22 mouse cellular contexts compared by ENCODE assay signal in the genomic region with DNA sequence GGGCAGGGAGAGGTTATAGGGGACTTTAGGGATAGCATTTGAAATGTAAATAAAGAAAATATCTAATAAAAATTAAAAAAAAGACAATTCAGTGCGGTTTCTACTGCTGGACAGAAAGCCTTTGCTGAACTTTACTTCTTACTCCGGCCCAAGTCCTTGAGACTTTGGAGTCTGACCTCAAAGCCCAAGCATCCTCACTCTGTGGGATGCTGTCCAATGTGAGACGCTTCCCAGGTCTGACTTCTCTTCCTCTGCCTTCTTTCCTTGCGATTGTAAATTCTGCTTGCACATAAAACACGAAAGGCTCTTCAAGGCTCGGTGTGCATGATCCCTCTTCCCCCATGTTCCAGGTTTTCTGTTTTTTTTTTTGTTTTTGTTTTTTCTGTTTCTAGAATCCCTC. TPM values are rescaled to one million over a fixed set of nuclear protein-coding genes. Genes with fewer than 3 reads are reported as not detected.
"Had no signal": no experiment of that assay in that cellular context is flagged by ENCODE, and none has a peak within 500 bp of the region (broad histone marks: within the 10 kb centered on the region; RNA-seq: fewer than 3 reads in every experiment).

No protein-coding gene starts in this region.

- H3K36me3 ChIP-seq: limb, embryonic 12.5 days; limb, embryonic 15.5 days; liver, embryonic 13.5 days; neural tube, embryonic 12.5 days; neural tube, embryonic 15.5 days; stomach, embryonic 15.5 days had no signal

- H3K27ac ChIP-seq: hindbrain, postnatal 0 days; kidney, postnatal 0 days; limb, embryonic 12.5 days; limb, embryonic 15.5 days; liver, embryonic 13.5 days; neural tube, embryonic 12.5 days; neural tube, embryonic 15.5 days; stomach, embryonic 15.5 days had no signal

- H3K9ac ChIP-seq: limb, embryonic 12.5 days; limb, embryonic 15.5 days; liver, embryonic 13.5 days; neural tube, embryonic 12.5 days; neural tube, embryonic 15.5 days; stomach, embryonic 15.5 days had no signal

- H3K9me3 ChIP-seq: limb, embryonic 12.5 days; limb, embryonic 15.5 days; liver, embryonic 13.5 days; neural tube, embryonic 12.5 days; neural tube, embryonic 15.5 days; stomach, embryonic 15.5 days had no signal

- DNase-seq: left cerebral cortex, postnatal 4 days; liver, embryonic 13.5 days; lung, adult 2 months; lung, postnatal 14 days; lung, postnatal 4 days; midbrain, embryonic 14.5 days; right cerebral cortex, adult 18-20 months; right cerebral cortex, postnatal 14 days; right cerebral cortex, postnatal 4 days; thymus, postnatal 25 days had no signal

- ATAC-seq: hindbrain, postnatal 0 days; inflammation-experienced regulatory T-cells, adult 6 months had no signal

- H3K4me1 ChIP-seq: limb, embryonic 12.5 days; limb, embryonic 15.5 days; liver, embryonic 13.5 days; neural tube, embryonic 12.5 days; neural tube, embryonic 15.5 days had no signal

- H3K27me3 ChIP-seq: limb, embryonic 12.5 days; limb, embryonic 15.5 days; liver, embryonic 13.5 days; neural tube, embryonic 12.5 days; neural tube, embryonic 15.5 days; stomach, embryonic 15.5 days had no signal

- H3K4me2 ChIP-seq: limb, embryonic 12.5 days; limb, embryonic 15.5 days; liver, embryonic 13.5 days; midbrain, embryonic 11.5 days; neural tube, embryonic 12.5 days; neural tube, embryonic 15.5 days; stomach, embryonic 15.5 days had no signal

- H3K4me3 ChIP-seq: limb, embryonic 12.5 days; limb, embryonic 15.5 days; liver, embryonic 13.5 days; neural tube, embryonic 12.5 days; neural tube, embryonic 15.5 days; stomach, embryonic 15.5 days had no signal

RNA-seq across cellular contexts. Expression of gene Nr1h4, which starts 31.5 kb away (rescaled TPM):
- total RNA-seq: hindbrain, postnatal 0 days; megakaryocyte progenitor cell, adult 5-6 weeks; megakaryocyte-erythroid progenitor cell, adult 5-6 weeks; midbrain, postnatal 0 days had no signal
- polyA plus RNA-seq: inflammation-experienced regulatory T-cells, adult 6 months; limb, embryonic 12.5 days; midbrain, embryonic 14.5 days; midbrain, postnatal 0 days; neural tube, embryonic 12.5 days; neural tube, embryonic 15.5 days had no signal
